Mouse (Mus musculus): ENCODE results near the gene Vps8.
A peak's percentile ranks its signal among the peaks of the same experiment; 100 is the strongest.

Gene Vps8

DNA sequence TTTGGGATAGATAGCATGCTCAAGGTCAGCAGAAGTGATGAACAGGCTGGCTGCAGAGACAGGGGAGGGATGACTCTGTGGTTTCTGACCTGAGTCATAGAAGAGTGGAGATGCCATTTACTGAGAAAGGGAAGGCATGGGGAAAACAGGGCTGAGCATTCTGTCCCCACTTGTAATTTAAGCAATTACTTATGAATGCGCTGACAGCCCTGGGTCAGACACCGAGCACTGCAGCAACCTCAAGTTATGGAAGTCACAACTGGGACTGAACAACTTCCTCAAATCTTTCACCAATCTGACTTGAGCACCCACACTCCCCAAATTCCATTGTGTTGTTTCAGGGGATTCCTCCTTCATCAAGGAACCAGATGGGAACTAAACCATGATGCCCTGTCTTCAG, 19.5 kb upstream of the Vps8 start:
- DNase-seq (ENCODE audit: low read depth, low spot score): no peak

DNA sequence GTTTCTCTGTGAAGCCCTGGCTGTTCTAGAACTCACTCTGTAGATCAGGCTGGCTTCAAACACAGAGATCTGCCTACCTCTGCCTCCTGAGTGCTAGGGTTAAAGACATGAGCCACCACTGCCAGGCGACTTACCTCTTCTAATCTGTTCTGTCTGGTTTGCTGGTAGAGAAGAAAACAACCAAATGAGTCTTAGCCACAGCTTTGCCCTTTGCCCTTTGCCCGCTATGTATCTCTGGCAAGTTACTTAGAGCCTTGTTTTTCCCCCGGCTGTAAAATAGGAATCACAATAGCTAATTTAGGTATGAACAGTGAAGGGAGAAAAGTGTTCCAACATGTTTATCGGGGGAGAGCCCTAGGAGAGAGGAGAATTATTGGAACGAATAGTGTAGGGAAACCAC, 18.3 kb upstream of the Vps8 start:
- no peak for DNase-seq (ENCODE audit: low read depth, low spot score)

DNA sequence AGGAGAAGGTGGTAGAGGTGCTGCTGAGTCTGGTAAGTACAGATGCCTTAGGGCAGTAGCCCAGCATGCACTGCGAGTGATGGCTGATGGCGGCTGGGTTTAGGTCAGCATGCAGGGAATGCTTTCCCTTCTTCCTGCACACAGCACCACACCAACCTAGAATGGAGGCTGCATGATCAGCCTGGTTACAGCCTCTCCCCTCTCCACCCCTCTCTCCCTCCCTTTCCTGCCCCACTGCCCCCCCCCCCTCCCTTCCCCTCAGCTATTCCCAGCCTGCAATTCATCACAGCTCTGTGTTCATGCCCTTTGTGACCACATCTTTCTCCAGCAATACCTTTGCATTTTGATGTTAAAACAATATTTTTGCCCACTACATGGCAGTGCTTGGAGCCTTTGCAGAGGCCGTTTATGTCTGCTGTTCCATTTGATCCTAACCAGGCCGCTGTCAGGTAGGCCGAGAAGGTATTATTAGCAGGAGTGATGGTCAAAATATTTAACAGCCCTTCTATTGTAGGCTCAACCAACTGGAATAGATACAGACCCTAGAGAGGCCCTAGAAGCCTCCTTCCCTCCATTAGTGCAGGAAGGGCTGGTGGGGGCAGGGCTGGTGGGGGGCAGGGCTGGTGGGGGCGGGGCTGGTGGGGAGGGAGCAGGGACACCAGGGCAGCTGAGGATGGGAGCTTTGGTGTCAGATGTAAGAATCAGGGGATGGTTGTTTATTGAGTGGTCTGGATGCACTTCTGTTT, 17.5 kb upstream of the Vps8 start:
- DNase-seq (ENCODE audit: low read depth, low spot score): no peak

DNA sequence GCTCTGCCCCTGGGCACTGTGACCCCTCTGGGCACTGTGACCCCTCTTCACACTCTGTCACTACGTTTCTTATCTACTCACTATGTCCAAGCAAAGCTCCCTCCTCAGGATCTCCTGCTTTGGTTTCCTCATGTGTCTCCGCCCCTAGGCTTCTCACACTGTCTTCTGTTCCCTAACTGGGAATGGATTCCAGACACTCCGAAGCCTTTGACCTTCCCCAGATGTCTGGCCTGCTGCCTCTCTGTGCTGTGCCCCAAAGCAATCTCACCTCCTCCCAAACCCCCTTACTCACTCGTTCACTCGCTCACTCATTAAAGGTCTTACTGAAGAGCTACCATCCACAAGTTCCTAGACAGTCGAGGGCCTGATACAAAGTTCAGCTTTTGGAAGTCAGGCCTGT, 16.8 kb upstream of the Vps8 start:
- no peak for DNase-seq (ENCODE audit: low read depth, low spot score)

DNA sequence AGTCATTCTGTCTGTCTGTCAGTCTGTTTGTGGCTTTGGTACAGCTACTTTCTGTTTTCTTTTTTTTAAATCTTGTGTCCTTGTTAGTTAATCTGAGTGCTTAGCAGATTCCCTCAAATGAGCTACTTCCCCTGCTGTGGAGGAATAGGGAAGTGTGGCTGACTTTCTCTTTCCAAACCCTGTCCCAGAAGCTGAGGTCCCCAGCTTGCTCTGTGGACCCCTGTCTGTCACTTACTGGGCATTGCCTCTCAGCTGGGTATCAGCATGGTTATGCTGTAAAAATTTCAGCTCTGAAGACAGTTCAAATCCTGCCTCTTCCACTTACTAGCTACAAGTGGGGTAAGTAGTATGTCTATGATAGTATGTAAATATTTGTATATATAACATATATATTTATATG, 11.1 kb upstream of the Vps8 start:
- DNase-seq (ENCODE audit: low read depth, low spot score): no peak

DNA sequence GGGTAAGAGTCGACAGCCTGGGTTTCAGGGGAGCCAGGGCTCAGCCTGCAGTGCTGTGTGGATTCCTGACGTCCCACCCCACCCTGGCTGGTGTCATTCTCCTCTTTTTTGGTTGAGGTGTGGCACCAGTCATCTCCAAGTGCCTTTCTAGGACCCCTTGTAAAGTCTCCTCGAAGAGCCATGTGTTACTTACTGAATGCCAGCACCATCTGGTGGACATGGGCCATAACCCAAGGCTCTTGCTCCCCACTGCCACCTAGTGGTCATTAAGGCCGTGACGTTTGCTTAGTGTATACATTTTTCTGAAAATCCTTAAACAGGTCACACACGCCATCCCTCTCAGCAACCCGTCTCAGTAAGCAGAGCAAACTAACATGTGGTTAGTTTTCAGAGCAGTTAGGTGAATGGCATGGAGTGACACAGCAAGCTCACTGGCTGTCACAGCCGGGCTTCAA, 10.3 kb upstream of the Vps8 start:
- peak; percentile 89 for DNase-seq (ENCODE audit: low read depth, low spot score)

DNA sequence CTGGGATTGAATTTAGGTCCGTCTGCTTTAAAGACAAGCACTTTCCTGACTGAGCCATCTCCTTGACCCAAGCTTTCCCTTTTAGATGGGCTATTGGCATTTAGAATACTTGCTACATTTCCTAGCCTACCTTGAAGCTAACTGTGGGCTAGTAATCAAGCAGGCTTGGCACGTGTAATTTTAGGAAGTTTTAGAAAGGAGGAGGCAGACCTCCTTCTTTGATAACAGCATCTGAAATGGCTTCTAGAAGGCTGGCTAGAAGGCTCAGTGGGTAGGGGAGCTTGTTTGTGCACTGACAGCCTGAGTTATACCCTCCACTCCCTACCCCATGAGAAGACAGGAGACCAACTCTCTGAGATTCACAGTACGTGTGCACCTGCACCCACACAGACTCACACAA, 9.1 kb upstream of the Vps8 start:
- DNase-seq (ENCODE audit: low read depth, low spot score): no peak

DNA sequence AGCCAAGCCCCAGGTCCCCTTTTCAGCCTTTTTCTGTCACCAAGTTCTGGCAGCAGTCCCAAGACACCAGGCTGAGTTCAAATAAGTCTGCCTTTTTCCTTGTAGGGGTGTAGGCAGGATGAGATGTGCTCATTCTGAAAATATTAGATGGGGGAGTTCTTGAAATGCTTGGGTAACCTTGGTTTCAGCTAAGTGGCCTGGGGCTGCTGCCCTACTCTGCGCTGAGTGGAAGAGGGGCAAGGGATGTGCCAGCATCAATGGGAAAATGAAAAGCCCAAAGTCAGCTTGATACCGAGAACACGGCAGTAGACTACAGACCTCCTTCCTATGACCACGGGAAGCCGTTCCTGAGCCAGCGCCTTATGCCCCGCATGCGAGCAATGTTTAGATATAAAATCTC, 7.8 kb upstream of the Vps8 start:
- no peak for DNase-seq (ENCODE audit: low read depth, low spot score)

DNA sequence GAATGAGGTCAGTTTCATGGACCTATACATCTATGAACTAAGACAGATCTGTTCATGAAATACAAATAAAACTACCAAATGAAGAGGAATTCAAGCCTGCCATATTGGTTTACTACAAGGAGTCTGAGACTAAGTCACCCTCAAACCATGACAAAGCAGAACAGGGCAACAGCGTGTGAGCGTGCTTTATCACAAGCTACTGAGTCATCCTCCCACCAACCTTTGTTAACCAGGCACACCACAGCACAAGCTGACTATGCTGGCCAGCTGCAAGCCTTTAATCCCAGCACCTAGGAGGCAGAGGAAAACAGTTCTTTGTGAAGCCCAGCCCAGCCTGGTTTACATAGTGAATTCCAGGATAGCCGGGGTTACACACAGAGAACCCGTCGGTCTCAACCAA, 4.9 kb upstream of the Vps8 start:
- DNase-seq (ENCODE audit: low read depth, low spot score): no peak

DNA sequence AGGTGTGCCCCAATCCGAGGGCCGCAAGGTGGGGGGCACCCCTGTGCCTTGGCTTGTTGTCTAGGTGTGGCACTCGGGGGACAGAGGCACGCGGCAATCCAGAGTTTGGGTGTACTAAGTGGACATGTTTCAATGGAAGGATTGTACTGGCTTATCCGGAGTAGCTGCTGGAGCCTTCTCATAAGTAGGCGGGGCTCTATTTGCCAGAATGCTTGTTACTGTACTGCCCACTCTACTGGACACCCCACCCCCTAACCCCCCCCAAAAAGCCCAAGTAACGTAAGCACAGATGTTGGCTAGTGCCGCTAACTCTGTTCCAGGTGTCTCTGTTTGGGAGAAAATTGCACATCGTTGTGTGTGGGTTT, 610 bp downstream of the Vps8 start:
- DNase-seq (ENCODE audit: low read depth, low spot score): peak; percentile 58

DNA sequence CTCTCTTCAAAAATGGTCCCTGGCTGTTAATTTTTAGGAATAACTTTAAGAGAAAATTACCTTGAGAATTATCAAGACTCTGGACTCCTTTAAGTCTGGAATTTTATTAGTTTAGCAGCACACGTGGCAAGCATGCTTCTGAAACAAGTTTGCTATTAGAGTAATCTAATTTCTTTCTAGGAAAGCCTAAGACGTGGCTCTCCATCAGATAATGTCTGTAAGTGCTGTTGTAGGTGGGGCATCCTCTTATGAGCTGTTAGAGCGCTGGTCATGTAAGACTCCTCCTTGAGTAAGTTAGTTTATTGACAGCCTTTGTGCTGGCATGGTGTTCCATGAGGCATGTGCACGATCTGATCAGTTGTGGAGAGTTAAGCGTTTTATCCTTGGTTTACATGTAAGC, 5.2 kb downstream of the Vps8 start:
- DNase-seq (ENCODE audit: low read depth, low spot score): no peak

DNA sequence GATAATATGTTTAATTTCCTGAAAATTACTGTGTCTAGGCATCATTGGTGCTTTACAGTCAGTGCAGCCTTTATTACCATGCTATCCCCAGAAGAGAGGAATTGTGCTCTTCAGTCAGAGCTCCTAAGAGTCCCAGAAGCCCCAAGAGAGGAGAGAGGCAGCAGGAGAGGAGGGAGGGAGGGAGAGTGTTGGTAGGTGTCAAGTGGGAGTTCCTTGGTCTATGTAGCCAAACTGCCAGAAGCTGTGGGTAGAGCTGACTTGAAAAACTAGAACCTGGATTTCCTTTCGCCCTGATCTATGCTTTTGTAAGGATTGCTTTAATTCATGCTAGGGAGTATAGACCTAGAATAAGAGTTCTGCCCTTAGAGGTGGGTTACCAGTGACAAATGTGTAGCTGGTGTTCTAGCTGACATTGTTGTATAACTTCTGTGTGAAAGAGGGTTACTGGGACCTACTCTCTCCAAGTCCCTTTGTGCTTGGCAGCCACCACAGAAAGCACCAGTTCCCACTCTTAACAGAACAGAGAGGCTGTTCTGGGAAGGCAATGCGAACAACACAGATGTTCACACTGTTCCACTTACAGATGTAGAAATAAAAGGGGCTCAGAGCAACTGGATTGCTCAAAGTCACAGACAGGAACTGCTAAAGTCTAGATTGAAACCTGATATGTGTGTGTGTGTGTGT, 7.6 kb downstream of the Vps8 start:
- peak; percentile 77 for DNase-seq (ENCODE audit: low read depth, low spot score)

DNA sequence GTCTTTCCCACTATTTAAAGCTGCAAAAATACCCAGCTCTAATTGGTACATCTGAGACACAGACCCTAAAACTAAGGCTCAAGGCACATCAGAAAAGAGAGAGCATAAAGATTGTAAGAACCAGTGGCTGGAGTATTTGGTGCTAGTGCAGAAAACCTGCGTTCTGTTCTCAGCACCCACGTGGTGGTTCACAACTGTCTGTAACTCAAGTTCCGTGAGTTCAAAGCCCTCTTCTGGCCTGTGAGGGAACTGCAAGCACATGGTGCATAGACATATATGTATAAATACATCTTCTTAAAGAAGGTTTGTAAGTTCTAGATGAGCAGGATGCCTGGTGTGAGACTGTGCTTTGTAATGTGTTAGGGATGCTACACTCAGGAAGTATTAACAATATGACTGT, 8.7 kb downstream of the Vps8 start:
- DNase-seq (ENCODE audit: low read depth, low spot score): no peak

DNA sequence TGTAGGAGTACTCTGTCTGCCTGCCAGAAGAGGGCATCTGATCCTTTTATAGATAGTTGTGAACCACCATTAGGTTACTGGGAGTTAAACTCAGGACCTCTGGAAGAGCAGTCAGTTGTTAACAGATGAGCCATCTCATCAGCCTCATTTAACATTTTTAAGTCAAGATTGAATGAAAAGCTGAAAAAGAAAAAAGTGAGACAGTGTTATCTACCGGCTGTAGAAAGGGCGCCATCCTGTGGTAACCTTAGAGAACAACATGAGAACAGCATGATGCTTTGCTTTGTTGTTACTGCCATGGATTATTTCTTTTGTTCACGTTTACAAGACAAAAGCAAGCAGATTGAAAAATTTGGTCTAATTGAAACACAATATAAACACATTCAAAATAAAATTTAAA, 10.6 kb downstream of the Vps8 start:
- DNase-seq (ENCODE audit: low read depth, low spot score): no peak

DNA sequence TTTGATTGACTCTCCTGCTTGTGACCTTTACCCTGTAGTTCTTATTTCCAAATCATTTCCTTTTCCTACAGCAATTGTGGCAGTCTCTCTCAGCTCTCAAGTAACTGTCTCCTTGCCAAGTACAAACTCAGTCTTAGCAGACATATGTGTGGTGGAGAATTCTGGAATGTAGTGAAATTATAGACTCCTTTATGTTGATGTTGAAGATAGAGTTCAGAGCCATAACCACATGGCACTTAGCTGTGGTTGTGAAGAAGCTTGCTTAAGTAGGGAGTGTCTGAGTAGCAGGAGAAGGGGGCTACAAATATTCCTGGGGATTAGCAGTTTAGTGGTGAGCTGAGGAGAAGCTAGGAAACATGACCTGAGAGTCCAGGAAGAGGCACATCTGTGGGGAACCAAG, 18.1 kb downstream of the Vps8 start:
- DNase-seq (ENCODE audit: low read depth, low spot score): no peak

DNA sequence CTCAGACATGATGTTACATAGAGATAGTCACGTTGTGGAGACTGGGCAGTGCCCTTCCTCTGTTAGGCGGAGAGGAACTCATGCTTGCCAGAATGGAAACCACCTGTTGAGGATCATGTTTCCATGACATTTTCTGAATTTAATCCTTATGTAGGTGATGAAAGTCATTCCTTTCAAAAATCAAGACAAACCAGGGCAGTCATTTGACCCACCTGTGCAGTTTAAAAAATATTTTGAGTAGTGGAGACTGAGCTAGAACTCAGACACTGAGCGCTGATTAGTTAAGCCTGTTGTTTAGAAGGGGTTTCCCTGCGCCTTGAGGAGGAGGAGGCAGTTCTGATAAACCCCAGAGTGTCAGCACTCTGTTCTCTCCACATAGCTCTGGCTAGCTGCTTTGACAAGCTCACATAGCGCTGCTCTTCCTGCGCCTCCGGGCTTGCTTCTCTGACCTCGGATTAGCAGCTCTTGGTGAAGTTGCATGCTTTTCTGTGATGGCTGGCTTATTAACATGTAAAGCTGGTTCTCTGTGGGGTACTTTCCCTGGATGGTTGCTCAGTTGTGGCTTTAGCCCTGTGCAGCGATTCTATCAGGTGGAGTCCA, 22.2 kb downstream of the Vps8 start:
- no peak for DNase-seq (ENCODE audit: low read depth, low spot score)

DNA sequence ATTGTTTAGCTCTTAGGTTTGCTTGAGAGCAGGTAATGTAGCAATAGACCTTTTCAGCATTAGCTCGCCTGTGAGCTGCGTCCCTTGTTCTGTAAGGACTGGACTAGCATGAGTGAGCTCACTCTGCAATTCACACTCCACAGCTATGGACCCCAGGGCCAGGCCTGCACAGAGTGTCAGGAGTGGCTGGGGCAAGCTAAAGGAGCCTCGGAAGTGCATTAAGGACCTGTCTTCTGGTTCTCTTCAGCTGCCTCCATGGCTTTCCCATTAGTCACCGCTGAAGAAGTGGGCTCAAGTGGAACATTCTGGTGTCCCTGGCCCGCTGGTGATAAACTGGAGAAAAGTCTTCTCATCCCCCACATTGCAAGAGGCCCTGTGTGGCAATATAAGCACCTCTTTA, 24.5 kb downstream of the Vps8 start:
- DNase-seq (ENCODE audit: low read depth, low spot score): no peak

DNA sequence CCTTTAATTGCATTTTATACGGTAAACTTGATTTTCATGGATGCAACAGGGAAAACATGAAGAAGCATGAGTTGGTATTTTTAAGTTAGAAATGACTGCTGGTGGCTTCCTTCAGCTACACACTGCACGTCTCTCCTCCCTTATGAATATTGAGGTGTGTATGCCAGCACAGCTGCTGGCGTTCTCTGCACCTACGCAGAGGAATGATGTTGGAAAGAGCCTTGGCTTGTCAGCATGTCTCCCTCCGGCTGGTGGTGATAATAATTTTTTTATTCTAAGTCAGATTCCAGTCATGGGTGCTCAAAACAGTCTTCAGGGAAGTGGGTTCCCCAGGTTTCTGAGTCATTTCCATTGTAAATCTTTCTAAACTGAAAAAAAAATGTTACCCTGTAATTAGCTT, 25.5 kb downstream of the Vps8 start:
- DNase-seq (ENCODE audit: low read depth, low spot score): peak; percentile 76

DNA sequence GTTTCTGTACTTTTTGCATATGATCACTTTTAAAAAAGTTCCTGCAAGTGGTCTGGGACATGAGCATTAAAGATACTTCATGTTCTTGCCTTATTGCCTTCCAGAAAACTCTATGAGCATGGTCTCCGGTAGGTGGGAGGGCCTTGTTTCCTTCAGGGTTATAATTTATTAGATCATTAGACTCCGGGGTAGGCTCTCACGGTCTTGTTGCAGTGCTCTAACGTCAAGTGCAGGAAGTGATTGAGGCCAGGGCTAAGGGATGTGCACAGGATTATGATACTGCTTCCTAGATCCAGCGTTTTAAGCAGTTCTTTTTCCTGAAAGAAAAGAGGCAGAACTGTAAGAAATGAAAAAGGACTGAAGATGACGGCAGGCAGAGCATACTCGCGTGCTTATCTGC, 27.0 kb downstream of the Vps8 start:
- DNase-seq (ENCODE audit: low read depth, low spot score): no peak

DNA sequence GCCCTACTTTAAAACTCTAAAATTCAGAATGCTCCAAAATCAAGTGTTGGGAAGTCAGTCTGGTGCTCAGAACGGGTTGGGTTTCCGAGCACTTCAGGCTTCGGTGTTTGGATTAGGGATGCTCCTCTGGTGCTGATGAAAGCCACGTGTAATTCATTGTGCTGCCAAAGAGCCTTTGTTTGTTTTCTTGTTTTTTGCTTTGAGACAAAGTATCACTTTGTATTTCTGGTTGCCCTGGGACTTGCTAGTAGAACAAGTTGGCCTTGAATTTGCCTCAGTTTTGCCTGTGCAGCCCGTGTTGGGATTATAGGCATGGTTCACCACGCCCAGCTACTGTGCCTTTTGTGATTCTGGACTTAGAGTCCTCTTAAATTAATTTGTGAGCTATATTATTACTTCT, 29.7 kb downstream of the Vps8 start:
- peak; percentile 78 for DNase-seq (ENCODE audit: low read depth, low spot score)

DNA sequence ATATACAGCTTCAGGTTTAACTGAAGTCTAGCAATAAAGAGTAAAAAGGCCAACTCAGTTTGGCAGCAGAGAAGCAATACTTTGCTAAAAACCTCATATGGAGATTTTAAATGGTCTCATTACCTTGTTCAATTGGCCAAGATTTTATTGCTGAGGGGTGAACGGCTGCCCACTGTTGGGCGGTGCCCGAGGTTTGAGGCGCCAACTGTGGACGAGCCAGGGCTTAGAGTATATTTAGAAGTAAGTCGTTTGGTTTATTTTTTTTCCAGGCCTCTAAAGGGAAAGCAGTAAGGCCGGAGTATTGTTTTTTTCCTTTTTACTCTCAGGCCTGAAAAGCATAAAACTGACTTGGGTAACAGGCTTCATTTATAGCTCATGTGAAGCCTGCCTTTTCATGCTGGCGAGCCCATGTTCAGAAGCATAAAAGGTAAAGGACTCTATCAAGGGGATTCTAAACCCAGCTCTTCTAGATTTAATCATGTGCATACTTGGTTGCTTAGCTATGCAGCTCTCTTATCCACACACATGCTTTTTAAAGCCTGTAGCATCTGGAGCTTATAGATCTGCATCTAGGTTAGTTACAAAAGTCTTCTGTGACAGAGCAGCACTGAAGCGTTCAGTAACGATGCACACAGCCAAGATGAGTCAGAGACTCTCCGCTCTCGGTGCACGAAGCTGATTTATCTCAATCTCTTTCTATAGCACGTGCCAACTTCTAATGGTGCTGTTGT, 34.9 kb downstream of the Vps8 start:
- peak; percentile 89 for DNase-seq (ENCODE audit: low read depth, low spot score)

DNA sequence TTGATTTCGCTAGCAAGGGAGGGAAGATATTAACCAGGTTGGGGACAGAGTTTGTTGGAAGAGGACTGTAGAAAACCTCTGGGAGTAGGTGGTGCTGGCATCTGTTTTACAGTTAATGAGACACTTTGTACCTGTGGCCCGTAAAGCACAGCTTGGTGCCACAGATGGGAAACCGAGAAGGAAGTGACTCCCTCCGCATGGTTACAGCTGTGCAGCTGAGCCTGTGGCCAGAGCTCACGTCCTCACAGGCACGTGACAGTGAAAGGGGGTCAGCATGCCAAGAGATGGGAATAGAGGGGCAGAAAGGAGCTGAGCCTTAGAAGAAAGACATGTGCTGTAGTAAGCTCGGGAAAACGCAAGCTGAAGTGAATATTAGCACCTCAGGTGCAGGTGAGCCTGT, 43.0 kb downstream of the Vps8 start:
- DNase-seq (ENCODE audit: low read depth, low spot score): no peak

DNA sequence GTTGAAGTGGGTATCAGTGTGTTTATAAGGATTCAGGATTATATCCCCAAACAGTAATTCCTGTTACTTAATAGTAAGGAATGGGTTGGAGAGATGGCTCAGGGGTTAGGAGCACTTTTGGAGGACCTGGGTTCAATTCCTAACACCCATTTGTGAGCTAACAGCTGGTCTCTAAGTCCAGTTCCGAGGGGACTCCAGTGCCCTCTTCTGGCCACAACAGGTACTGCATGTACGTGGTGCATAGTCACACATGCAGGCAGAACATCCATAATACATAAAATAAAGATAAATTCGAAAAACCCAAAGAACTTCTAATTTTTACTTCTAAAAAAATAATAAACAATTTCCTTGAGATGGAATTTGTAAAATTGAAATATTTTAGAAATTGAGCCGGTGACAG, 47.5 kb downstream of the Vps8 start:
- no peak for DNase-seq (ENCODE audit: low read depth, low spot score)
